Mouse (Mus musculus) CH12.LX (cell line): ENCODE data around the gene Esm1. TPM values are rescaled to one million over a fixed set of nuclear protein-coding genes. Genes with fewer than 3 reads are reported as not detected.
A peak's percentile ranks its signal among the peaks of the same experiment; 100 is the strongest.

Experiments
- DNase-seq: peaks from one replicate; pipeline ENCODE4 v3.0.0-alpha.2; 2013; ENCODE audit errors: extremely low read depth
- H3K27ac ChIP-seq: 2 replicates; pipeline ENCODE4 v1.5.1; 2012; ENCODE audit warnings: low read depth, mild to moderate bottlenecking, control low read depth, moderate library complexity; ENCODE audit not compliant: insufficient read depth
- H3K27me3 ChIP-seq: replicated peaks from 2 replicates; pipeline ENCODE3; 2012; ENCODE audit warnings: inconsistent platforms
- H3K36me3 ChIP-seq, 2 experiments: replicated peaks in 1 of 2; 2 replicates each; pipeline versions ENCODE3 to v1.6.1; 2012; ENCODE audit warnings: inconsistent platforms in 1 of 2, low read length in 1 of 2, mild to moderate bottlenecking in 1 of 2, mixed read lengths in 1 of 2, moderate library complexity in 1 of 2; ENCODE audit not compliant: control insufficient read depth in 1 of 2, insufficient read depth in 1 of 2
- H3K4me1 ChIP-seq, 2 experiments: 2 replicates each; pipeline ENCODE4 v1.6.1; 2012; ENCODE audit warnings: inconsistent platforms in 1 of 2, moderate library complexity in 1 of 2; ENCODE audit not compliant: insufficient read depth in 2 of 2, control insufficient read depth in 1 of 2
- H3K4me2 ChIP-seq: 2 replicates; pipeline ENCODE4 v1.6.1; 2012; ENCODE audit warnings: low read depth, mild to moderate bottlenecking, control low read depth; ENCODE audit not compliant: poor library complexity, insufficient read depth, severe bottlenecking
- H3K4me3 ChIP-seq, 3 experiments: fragments of 150-350 bp in 1 of 3; sonication (generic) in 1 of 3; replicated peaks in 1 of 3; 2 replicates each; pipeline versions ENCODE3 to v1.5.1; 2011 to 2012; ENCODE audit warnings: low read depth in 2 of 3, low read length in 2 of 3, mild to moderate bottlenecking in 2 of 3, moderate library complexity in 2 of 3, control low read depth in 1 of 3, improper control_type of control experiment in 1 of 3, inconsistent platforms in 1 of 3, mixed read lengths in 1 of 3; ENCODE audit not compliant: poor library complexity in 1 of 3
- H3K79me2 ChIP-seq: replicated peaks from 2 replicates; pipeline ENCODE4 v1.6.1; 2012; ENCODE audit warnings: mild to moderate bottlenecking, moderate library complexity; ENCODE audit not compliant: control insufficient read depth, poor library complexity, insufficient read depth, severe bottlenecking; ENCODE audit errors: extremely low read depth
- H3K9ac ChIP-seq: 2 replicates; pipeline ENCODE4 v1.6.1; 2012; ENCODE audit warnings: low read depth, mild to moderate bottlenecking, control low read depth, moderate library complexity; ENCODE audit not compliant: insufficient read depth
- H3K9me3 ChIP-seq: replicated peaks from 2 replicates; pipeline ENCODE3; 2012; ENCODE audit warnings: low read length, inconsistent platforms, mixed read lengths
- BHLHE40 ChIP-seq: IDR thresholded peaks from 2 replicates; pipeline ENCODE4 v1.6.1; 2011; ENCODE audit warnings: mild to moderate bottlenecking, low read depth, low read length, improper control_type of control experiment
- CHD1 ChIP-seq: IDR thresholded peaks from 2 replicates; pipeline ENCODE4 v1.6.1; 2012; ENCODE audit warnings: low read depth, low read length, improper control_type of control experiment, inconsistent platforms
- CHD2 ChIP-seq: IDR thresholded peaks from 2 replicates; pipeline ENCODE4 v1.6.1; 2011; ENCODE audit warnings: low read length, improper control_type of control experiment
- CTCF ChIP-seq, 2 experiments: IDR thresholded peaks in 1 of 2; conservative IDR thresholded peaks in 1 of 2; 2 replicates each; pipeline ENCODE4 v1.5.1; 2011 to 2012; ENCODE audit warnings: low read depth in 2 of 2, low read length in 2 of 2, improper control_type of control experiment in 1 of 2, inconsistent platforms in 1 of 2, mild to moderate bottlenecking in 1 of 2, moderate library complexity in 1 of 2
- EP300 ChIP-seq: IDR thresholded peaks from 2 replicates; pipeline ENCODE4 v1.6.1; 2011; ENCODE audit warnings: low read length, improper control_type of control experiment
- ETS1 ChIP-seq: conservative IDR thresholded peaks from 2 replicates; pipeline ENCODE4 v1.6.1; 2012; ENCODE audit warnings: low read depth, mild to moderate bottlenecking, inconsistent platforms, low read length, improper control_type of control experiment, moderate library complexity
- MAFK ChIP-seq: IDR thresholded peaks from 2 replicates; pipeline ENCODE4 v1.6.1; 2011; ENCODE audit warnings: low read length, improper control_type of control experiment; ENCODE audit not compliant: insufficient replicate concordance
- MAZ ChIP-seq: IDR thresholded peaks from 2 replicates; pipeline ENCODE4 v1.6.1; 2012; ENCODE audit warnings: low read depth, mild to moderate bottlenecking, inconsistent platforms, low read length, improper control_type of control experiment, moderate library complexity
- MEF2A ChIP-seq: IDR thresholded peaks from 2 replicates; pipeline ENCODE4 v1.6.1; 2014; ENCODE audit warnings: low read depth, mild to moderate bottlenecking, inconsistent platforms, low read length, improper control_type of control experiment, borderline replicate concordance
- MXI1 ChIP-seq: IDR thresholded peaks from 2 replicates; pipeline ENCODE4 v1.6.1; 2011; ENCODE audit warnings: mild to moderate bottlenecking, low read depth, low read length, improper control_type of control experiment
- MYC ChIP-seq: IDR thresholded peaks from 2 replicates; pipeline ENCODE4 v1.6.1; 2011; ENCODE audit warnings: low read depth, mild to moderate bottlenecking, improper control_type of control experiment, low read length
- NRF1 ChIP-seq: IDR thresholded peaks from 2 replicates; pipeline ENCODE4 v1.6.1; 2014; ENCODE audit warnings: low read depth, mild to moderate bottlenecking, inconsistent platforms, low read length, improper control_type of control experiment, moderate library complexity
- POLR2AphosphoS2 ChIP-seq: IDR thresholded peaks from 2 replicates; pipeline ENCODE4 v1.6.1; 2011; ENCODE audit warnings: low read depth, low read length, improper control_type of control experiment
- RCOR1 ChIP-seq: conservative IDR thresholded peaks from 2 replicates; pipeline ENCODE4 v1.6.1; 2012; ENCODE audit warnings: low read depth, mild to moderate bottlenecking, inconsistent platforms, low read length, improper control_type of control experiment
- SIN3A ChIP-seq: IDR thresholded peaks from 2 replicates; pipeline ENCODE4 v1.6.1; 2012; ENCODE audit warnings: low read length, improper control_type of control experiment, inconsistent platforms
- SMC3 ChIP-seq: IDR thresholded peaks from 2 replicates; pipeline ENCODE4 v1.6.1; 2011; ENCODE audit warnings: low read depth, low read length, improper control_type of control experiment
- TBP ChIP-seq: conservative IDR thresholded peaks from 2 replicates; pipeline ENCODE4 v1.6.1; 2011; ENCODE audit warnings: low read depth, low read length, improper control_type of control experiment
- ZC3H11A ChIP-seq: IDR thresholded peaks from 2 replicates; pipeline ENCODE4 v1.6.1; 2012; ENCODE audit warnings: low read depth, mild to moderate bottlenecking, inconsistent platforms, low read length, improper control_type of control experiment
- ZMIZ1 ChIP-seq: IDR thresholded peaks from 2 replicates; pipeline ENCODE4 v1.6.1; 2012; ENCODE audit warnings: low read depth, mild to moderate bottlenecking, inconsistent platforms, low read length, improper control_type of control experiment
- ZNF384 ChIP-seq: IDR thresholded peaks from 2 replicates; pipeline ENCODE4 v1.6.1; 2012; ENCODE audit warnings: low read depth, low read length, improper control_type of control experiment, inconsistent platforms
- dilution Hi-C: fragments of 300-500 bp; cut with MboI; formaldehyde crosslinking; loops from 2 replicates; pipeline ENCODE4 v1.14.3; 2020; ENCODE audit warnings: low sequenced_read_pairs; ENCODE audit not compliant: extremely low pct_unique_long_range_greater_than_20kb, extremely low pct_ligation_motif_present
- in situ Hi-C: fragments of 300-500 bp; cut with MboI; formaldehyde crosslinking; loops from 3 replicates; pipeline ENCODE4 v1.14.3; 2019; ENCODE audit warnings: low sequenced_read_pairs, low pct_ligation_motif_present, low pct_unique_long_range_greater_than_20kb, mixed read lengths
- polyA plus RNA-seq: library from polyadenylated mRNA; unstranded; fragments of >175 nt; gene quantifications from 2 replicates; pipeline ENCODE4 v1.2.1, GENCODE M21; 2012; ENCODE audit warnings: low read depth; ENCODE audit not compliant: insufficient read length
- total RNA-seq, 2 experiments: library from RNA; depleted of rRNA; stranded (reverse); fragments of 300-350 nt in 1 of 2; fragments of >200 nt in 1 of 2; gene quantifications; 2 replicates each; pipeline ENCODE4 v1.2.3; 2012 to 2014

Gene Esm1
- total and polyA plus RNA-seq, 3 experiments = 0.13 TPM; not detected in 2

- TF ChIP-seq NRF1 (no peak), TBP (no peak), RCOR1 (no peak), MAZ (no peak), ZNF384 (no peak), CHD1 (no peak), MYC (no peak), CTCF (conservative IDR thresholded peaks at IDR 0.05 in 1 of 2, IDR thresholded peaks at IDR 0.05 in 1 of 2; ENCODE audit: low read depth in 2 of 2, low read length in 2 of 2) (peak; percentile 79 to 87)
Measured at GRCm38 (mm10) chr13:113266495-113266951, 57.1 kb downstream of the Esm1 start (continued).

DNA sequence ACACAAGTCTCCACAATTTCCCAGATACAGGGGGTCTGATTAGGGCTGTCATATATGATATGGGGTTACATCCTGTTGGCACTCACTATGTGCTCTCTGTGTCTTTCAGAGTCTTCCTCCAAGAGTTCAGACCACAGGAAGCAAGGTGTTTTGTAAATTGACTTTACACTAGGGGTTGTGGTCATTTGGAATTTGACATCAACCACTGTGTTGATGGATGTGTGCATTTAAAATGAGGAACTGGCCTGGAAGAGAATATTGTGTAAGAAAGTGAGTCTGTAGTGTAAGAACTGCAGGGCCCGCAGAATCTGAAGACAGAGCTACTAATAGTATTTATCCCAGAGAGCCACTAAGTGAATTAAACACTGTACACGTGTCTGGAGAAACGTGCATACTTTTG is 57.7 kb downstream of the Esm1 start:
- DNase-seq = no peak
- H3K4me1 ChIP-seq = peaks cover 0 to 10% of the 10 kb centered on the region in 2 experiments; a peak in 2 of 4 replicates
- dilution Hi-C loops (no loop called here), in situ Hi-C loops (loop anchor here (10.0 kb wide), 1 partner anchor 222 kb away; the partner anchor contains the start of gene Gpx8)
- TF ChIP-seq SIN3A = no peak
- TF ChIP-seq ZMIZ1 = no peak
- no peak for TF ChIP-seq BHLHE40
- TF ChIP-seq MAZ = no peak
- no peak for TF ChIP-seq SMC3
- no peak for TF ChIP-seq CHD2
- TF ChIP-seq MAFK = no peak
- TF ChIP-seq POLR2AphosphoS2 = no peak
- TF ChIP-seq MEF2A = no peak
- no peak for TF ChIP-seq ETS1
- TF ChIP-seq ZNF384 = no peak
- TF ChIP-seq MXI1 = no peak
- no peak for TF ChIP-seq EP300
- no peak for TF ChIP-seq ZC3H11A
- TF ChIP-seq CTCF (conservative IDR thresholded peaks at IDR 0.05 in 1 of 2, IDR thresholded peaks at IDR 0.05 in 1 of 2; ENCODE audit: low read depth in 2 of 2, low read length in 2 of 2) = no peak
- H3K9ac ChIP-seq = no peak overlapping the region
- H3K36me3 ChIP-seq = no peaks in the 10 kb centered on the region
- H3K4me3 ChIP-seq = no peak overlapping the region
- no peaks in the 10 kb centered on the region for H3K79me2 ChIP-seq
- H3K27me3 ChIP-seq = no peaks in the 10 kb centered on the region
- no peak overlapping the region for H3K27ac ChIP-seq
- no peaks in the 10 kb centered on the region for H3K9me3 ChIP-seq
- no peak overlapping the region for H3K4me2 ChIP-seq

Other genes with a start within 250 kb of the Esm1 start
- gene Ccno, start 221.9 kb upstream of the Esm1 start, total RNA-seq (2012; rRNA removed) = 0.17 and 0.21 TPM in 2 replicates
- gene Ccno, start 221.9 kb upstream of the Esm1 start, total RNA-seq (2014; rRNA removed) = 0.14 and 0.54 TPM in 2 replicates
- gene Ccno, start 221.9 kb upstream of the Esm1 start, polyA plus RNA-seq = 0.12 and 0.16 TPM in 2 replicates
- not detected in 2 replicates for gene Mcidas, start 215.8 kb upstream of the Esm1 start, total RNA-seq (2012; rRNA removed)
- gene Mcidas, start 215.8 kb upstream of the Esm1 start, total RNA-seq (2014; rRNA removed) = not detected in 2 replicates
- gene Mcidas, start 215.8 kb upstream of the Esm1 start, polyA plus RNA-seq = not detected in 2 replicates
- not detected in 2 replicates for gene Cdc20b, start 174.5 kb upstream of the Esm1 start, total RNA-seq (2012; rRNA removed)
- not detected in 2 replicates for gene Cdc20b, start 174.5 kb upstream of the Esm1 start, total RNA-seq (2014; rRNA removed)
- not detected in 2 replicates for gene Cdc20b, start 174.5 kb upstream of the Esm1 start, polyA plus RNA-seq
- not detected in 2 replicates for gene Gpx8, start 163.2 kb upstream of the Esm1 start, total RNA-seq (2012; rRNA removed)
- gene Gpx8, start 163.2 kb upstream of the Esm1 start, total RNA-seq (2014; rRNA removed) = not detected in 2 replicates
- not detected in 2 replicates for gene Gpx8, start 163.2 kb upstream of the Esm1 start, polyA plus RNA-seq
- not detected in 2 replicates for gene Gzma, start 108.7 kb upstream of the Esm1 start, total RNA-seq (2012; rRNA removed)
- not detected in 2 replicates for gene Gzma, start 108.7 kb upstream of the Esm1 start, total RNA-seq (2014; rRNA removed)
- gene Gzma, start 108.7 kb upstream of the Esm1 start, polyA plus RNA-seq = not detected in 2 replicates
- not detected in 2 replicates for gene Gzmk, start 16.2 kb downstream of the Esm1 start, total RNA-seq (2012; rRNA removed)
- gene Gzmk, start 16.2 kb downstream of the Esm1 start, total RNA-seq (2014; rRNA removed) = not detected in 2 replicates
- not detected in 2 replicates for gene Gzmk, start 16.2 kb downstream of the Esm1 start, polyA plus RNA-seq
- not detected in 2 replicates for gene BC067074, start 83.5 kb downstream of the Esm1 start, total RNA-seq (2012; rRNA removed)
- not detected in 2 replicates for gene BC067074, start 83.5 kb downstream of the Esm1 start, total RNA-seq (2014; rRNA removed)
- gene BC067074, start 83.5 kb downstream of the Esm1 start, polyA plus RNA-seq = 0.65 and 0.93 TPM in 2 replicates